Mouse (Mus musculus): ENCODE measurements around the gene Cblb. TPM values are rescaled to one million over a fixed set of nuclear protein-coding genes. Genes with fewer than 3 reads are reported as not detected.

The Cblb gene
- total RNA-seq, 2 experiments from 2014 or later, result 20.3 to 21.9 TPM

DNA sequence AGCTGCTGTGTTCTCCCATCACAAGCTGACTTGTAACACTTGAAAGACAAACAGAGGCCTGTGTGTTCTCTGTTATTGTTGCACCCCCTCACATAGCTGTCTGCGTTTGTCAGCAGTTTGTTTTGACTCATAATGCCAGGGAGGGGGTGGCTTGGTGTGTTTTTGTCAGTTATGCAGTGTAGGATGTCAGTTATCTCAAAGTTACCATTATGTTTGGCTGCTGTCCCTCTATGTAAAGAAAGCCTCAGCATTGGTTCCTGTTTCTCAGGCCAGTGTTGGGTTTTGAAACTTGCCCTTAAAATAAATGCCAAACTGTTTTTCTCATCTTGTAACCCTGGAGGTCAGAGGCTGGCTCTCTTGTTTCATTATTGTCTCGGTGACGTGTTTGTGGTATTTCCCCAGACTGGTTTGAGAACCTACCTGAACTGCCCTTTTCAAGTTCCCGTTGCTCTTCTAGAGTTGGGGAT is 30.0 kb downstream of the Cblb start:
- Histone ChIP-seq H3K27ac (peak overlapping the region; percentile 10; the same call in 1 of the 2 replicates), H3K4me3 (no peak overlapping the region)
- DNase-seq (ENCODE audit: extremely low spot score in 1 of 2, low spot score in 2 of 2), result no peak
- no peak for TF ChIP-seq CTCF (IDR thresholded peaks at IDR 0.05)
- intact Hi-C loops (cut with DNase I), result no loop called here

DNA sequence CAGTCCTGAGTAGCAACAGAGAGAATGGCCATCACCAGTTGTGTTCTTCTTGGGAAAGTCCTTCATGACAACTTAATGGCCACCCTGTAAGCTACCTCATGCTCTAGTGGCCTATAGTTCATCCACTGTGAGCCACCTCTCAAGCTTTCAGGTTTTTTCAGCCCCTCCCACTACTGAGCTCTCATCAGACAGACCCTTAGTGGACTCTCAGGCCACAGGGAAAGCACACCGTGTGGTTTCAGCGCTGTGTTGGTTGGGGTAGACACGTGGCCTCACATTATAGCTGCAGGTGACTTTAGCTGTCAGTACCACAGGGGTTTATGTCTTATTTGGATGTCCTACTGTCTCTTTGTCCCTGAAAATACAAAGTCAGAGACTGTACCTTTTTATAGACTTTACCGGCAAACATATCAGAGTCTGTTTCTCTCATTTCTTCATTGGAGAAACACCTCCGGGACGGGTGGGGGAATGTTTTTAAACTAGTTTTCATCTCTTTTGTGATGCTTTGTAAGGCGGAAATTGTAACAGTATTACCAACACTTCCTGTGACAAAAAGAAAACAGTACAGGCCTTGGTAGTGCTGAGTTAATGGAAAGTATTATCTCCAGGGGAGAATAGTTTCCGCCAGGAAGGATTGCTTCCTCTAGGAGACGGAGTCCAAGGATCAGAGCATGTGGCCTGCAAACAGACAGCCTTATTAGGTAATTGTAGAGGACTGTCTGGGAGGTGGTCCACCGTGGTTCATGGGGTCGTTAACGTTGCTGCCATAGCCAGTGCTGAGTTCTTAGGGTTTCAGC is 33.5 kb downstream of the Cblb start:
- intact Hi-C loops (cut with DNase I), result no loop called here
- Histone ChIP-seq H3K4me3 (no peak overlapping the region), H3K27ac (no peak overlapping the region)
- no peak for DNase-seq (ENCODE audit: extremely low spot score in 1 of 2, low spot score in 2 of 2)
- TF ChIP-seq CTCF (IDR thresholded peaks at IDR 0.05), result no peak

DNA sequence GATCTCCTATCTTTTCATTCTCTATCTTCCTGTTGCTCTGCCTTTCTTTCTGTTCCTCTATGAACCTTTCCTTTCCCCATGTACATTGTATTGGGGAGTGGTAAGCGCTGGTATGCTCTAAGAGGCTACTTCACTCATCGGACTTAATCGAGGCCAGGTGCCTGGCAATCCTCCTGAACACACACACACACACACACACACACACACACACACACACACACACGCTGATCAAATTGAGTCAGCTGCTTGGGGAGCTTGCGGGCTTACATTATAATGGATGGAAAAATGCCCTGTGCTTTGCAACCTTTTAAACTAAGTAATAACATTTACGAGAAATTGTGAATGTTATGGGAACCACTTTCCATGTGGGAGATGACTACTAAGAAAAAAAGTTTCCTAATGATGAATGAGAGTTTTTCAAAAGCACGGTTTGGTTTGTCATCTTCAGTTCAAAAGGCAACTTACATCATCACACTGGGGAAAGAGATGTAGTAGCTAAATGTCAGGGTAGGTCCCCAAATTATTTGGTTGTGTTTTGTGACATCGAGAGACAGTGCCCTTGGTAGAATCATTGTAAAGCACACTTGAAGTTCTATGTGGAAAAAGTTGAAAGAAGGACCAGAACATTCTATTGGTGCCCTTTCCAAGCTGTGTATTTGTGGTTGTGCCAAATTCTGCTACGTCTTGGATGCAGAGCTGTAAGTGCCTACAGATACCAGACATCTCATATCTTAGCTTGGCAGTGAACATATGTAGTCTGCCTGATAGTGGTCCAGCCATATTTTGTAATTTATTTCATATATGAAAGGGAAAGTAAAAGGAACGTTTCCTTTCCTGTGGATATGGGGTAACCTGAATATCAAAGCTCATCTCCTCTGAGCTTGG is 36.8 kb downstream of the Cblb start:
- intact Hi-C loops (cut with DNase I), result no loop called here
- DNase-seq (ENCODE audit: extremely low spot score in 1 of 2, low spot score in 2 of 2), result no peak

DNA sequence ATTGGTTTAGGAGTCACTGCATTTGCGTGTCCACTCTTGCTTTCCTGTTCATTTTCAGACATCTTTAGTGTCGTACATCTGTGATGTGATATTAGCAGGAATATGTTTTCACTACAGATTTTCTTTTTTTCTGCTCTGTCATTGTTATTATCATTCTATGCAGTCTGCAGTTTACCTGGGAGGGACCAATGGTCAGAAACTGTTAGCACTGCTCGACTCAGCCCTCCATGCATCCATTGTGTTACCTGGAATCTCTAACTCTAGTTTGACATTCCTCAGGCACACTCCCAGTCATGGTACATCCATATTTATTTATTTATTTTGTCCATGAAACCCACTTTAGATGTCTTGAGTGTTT is 37.5 kb downstream of the Cblb start:
- DNase-seq (ENCODE audit: extremely low spot score in 1 of 2, low spot score in 2 of 2), result no peak
- intact Hi-C loops (cut with DNase I), result no loop called here
- H3K4me3 ChIP-seq, result no peak overlapping the region
- TF ChIP-seq CTCF (IDR thresholded peaks at IDR 0.05), result no peak
- no peak overlapping the region for H3K27ac ChIP-seq

More for the DNA sequence above, 36.8 kb downstream of the Cblb start:
- Histone ChIP-seq H3K4me3 (no peak overlapping the region), H3K27ac (no peak overlapping the region)
- TF ChIP-seq CTCF (IDR thresholded peaks at IDR 0.05), result no peak

DNA sequence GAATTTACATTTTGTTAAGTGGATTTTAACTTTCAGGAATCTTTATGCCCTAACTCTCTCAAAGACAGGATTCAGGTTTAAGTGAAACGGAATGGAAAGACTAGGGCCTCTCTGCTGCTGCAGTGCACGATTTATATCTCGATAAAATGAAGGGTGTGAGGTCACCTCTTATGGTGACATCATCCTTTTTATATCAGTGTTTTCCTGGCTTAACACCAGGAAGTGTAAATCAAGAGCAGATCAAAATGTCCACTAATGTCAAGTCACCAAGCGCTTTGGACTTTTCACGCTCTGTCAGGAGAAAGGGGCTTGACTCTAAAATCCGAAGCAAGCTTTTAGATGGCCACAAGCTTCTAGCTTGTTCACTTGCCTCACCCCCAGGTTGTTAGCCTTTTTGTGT is 38.6 kb downstream of the Cblb start:
- no peak for TF ChIP-seq CTCF (IDR thresholded peaks at IDR 0.05)

DNA sequence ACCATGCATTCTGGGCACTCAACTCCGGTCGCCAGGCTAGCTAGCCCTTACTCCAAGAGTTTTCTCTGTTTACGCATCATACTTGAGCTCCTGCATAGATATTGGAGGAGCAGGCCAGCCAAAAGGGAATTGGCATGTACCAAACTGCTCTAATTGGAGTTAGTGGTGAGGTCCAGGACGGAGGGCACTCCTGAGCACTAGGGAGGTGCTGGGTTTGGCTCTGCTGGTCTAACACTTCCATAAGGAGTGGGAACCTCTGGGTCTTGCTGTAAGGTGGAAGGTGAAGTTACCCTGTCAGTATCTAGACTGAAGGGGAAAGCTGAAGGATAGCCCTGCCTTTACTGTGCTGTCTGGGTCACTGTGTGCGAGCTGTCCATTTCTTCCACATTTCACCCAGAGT is 39.1 kb downstream of the Cblb start:
- DNase-seq (ENCODE audit: extremely low spot score in 1 of 2, low spot score in 2 of 2), result no peak
- Histone ChIP-seq H3K4me3 (no peak overlapping the region), H3K27ac (no peak overlapping the region)
- intact Hi-C loops (cut with DNase I), result no loop called here
- TF ChIP-seq CTCF (IDR thresholded peaks at IDR 0.05), result no peak

More for the DNA sequence above, 38.6 kb downstream of the Cblb start:
- H3K4me3 ChIP-seq, result no peak overlapping the region
- no peak for DNase-seq (ENCODE audit: extremely low spot score in 1 of 2, low spot score in 2 of 2)
- H3K27ac ChIP-seq, result no peak overlapping the region
- intact Hi-C loops (cut with DNase I), result no loop called here

DNA sequence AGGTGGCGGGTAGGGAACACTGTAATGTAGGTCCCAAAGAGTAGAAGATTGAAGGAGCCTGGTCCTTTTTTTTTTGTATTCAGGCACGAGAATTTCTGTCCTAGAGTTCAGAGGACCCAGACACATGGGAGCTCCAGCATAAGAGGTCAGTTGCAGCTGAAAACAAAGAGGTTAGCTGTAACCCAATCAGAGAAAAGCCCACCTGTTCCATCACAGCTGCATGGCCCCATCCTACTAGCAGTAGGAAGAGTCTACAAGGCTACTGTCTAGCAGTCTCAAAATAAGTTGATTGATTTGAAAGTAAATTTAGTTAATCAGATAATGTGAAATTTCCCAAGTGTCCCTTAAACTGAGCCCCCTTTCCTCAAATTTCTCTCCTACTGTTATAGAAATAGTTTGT is 40.3 kb downstream of the Cblb start:
- intact Hi-C loops (cut with DNase I), result no loop called here
- no peak for DNase-seq (ENCODE audit: extremely low spot score in 1 of 2, low spot score in 2 of 2)
- H3K4me3 ChIP-seq, result no peak overlapping the region
- H3K27ac ChIP-seq, result no peak overlapping the region
- no peak for TF ChIP-seq CTCF (IDR thresholded peaks at IDR 0.05)

GRCm38 (mm10) chr16:52071766-52072209 is 40.8 kb downstream of the Cblb start:
- DNase-seq (ENCODE audit: extremely low spot score in 1 of 2, low spot score in 2 of 2), result no peak
- intact Hi-C loops (cut with DNase I), result no loop called here
- H3K4me3 ChIP-seq, result no peak overlapping the region
- no peak for TF ChIP-seq CTCF (IDR thresholded peaks at IDR 0.05)
- no peak overlapping the region for H3K27ac ChIP-seq

GRCm38 (mm10) chr16:52076652-52077051 is 45.6 kb downstream of the Cblb start:
- H3K27ac ChIP-seq, result no peak overlapping the region
- intact Hi-C loops (cut with DNase I), result no loop called here
- TF ChIP-seq CTCF (IDR thresholded peaks at IDR 0.05), result no peak

GRCm38 (mm10) chr16:52077901-52078300 is 46.9 kb downstream of the Cblb start:
- no peak for TF ChIP-seq CTCF (IDR thresholded peaks at IDR 0.05)
- peak in 1 of 2 experiments; percentile 2 for DNase-seq (ENCODE audit: extremely low spot score in 1 of 2, low spot score in 2 of 2)
- intact Hi-C loops (cut with DNase I), result no loop called here
- Histone ChIP-seq H3K27ac (no peak overlapping the region), H3K4me3 (no peak overlapping the region)

More at GRCm38 (mm10) chr16:52076652-52077051, 45.6 kb downstream of the Cblb start:
- H3K4me3 ChIP-seq, result no peak overlapping the region
- DNase-seq (ENCODE audit: extremely low spot score in 1 of 2, low spot score in 2 of 2), result no peak

GRCm38 (mm10) chr16:52078758-52079474 is 47.9 kb downstream of the Cblb start:
- TF ChIP-seq CTCF (IDR thresholded peaks at IDR 0.05), result no peak
- H3K27ac ChIP-seq, result no peak overlapping the region
- intact Hi-C loops (cut with DNase I), result no loop called here
- no peak for DNase-seq (ENCODE audit: extremely low spot score in 1 of 2, low spot score in 2 of 2)
- no peak overlapping the region for H3K4me3 ChIP-seq

DNA sequence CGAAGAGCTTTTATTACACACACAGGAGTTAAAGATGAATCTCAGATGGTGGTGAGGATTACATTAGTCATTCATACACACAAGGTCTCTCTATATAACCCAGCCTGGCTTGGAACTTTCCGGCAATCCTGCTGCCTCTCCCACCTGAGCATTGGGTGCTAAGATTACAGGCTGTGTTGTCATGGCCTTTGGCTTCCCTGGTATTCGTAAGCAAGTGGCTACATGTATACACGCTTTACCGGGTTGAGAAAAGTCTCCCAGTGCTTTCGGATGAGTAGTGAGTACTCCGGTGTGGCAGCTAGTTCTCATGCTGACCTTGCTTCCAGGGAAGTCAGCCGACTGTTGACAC is 48.4 kb downstream of the Cblb start:
- Histone ChIP-seq H3K27ac (no peak overlapping the region), H3K4me3 (no peak overlapping the region)
- intact Hi-C loops (cut with DNase I), result no loop called here
- DNase-seq (ENCODE audit: extremely low spot score in 1 of 2, low spot score in 2 of 2), result no peak
- TF ChIP-seq CTCF (IDR thresholded peaks at IDR 0.05), result no peak

Measured in left cerebral cortex, adult 2 months (tissue).